Mouse (Mus musculus) hindbrain, embryonic 11.5 days (tissue): ENCODE measurements around the gene Coro6. TPM values are rescaled to one million over a fixed set of nuclear protein-coding genes. Genes with fewer than 3 reads are reported as not detected.

Experiments used
- ATAC-seq: fragments of 200-750 bp; cut with Nextera tagmentation; 2 replicates; pipeline ENCODE4 v1.8.0; 2017; ENCODE audit warnings: mild to moderate bottlenecking, moderate TSS enrichment, moderate library complexity; ENCODE audit not compliant: low FRiP score
- DNase-seq: peaks from one replicate; pipeline ENCODE4 v3.0.0-alpha.2; 2015; ENCODE audit warnings: low spot score
- H3K27ac ChIP-seq: fragments of 300-500 bp; sonication (generic); 2 replicates; pipeline ENCODE4 v1.5.1; 2014; ENCODE audit warnings: mild to moderate bottlenecking, low read depth, low read length
- H3K27me3 ChIP-seq: fragments of 300-500 bp; sonication (generic); 2 replicates; pipeline ENCODE4 v1.6.1; 2014; ENCODE audit warnings: mild to moderate bottlenecking, low read length, moderate library complexity, mixed read lengths; ENCODE audit not compliant: control insufficient read depth, insufficient read depth
- H3K36me3 ChIP-seq: fragments of 300-500 bp; sonication (generic); 2 replicates; pipeline ENCODE4 v1.6.1; 2014; ENCODE audit warnings: mild to moderate bottlenecking, low read length, moderate library complexity, mixed read lengths; ENCODE audit not compliant: control insufficient read depth, insufficient read depth
- H3K4me1 ChIP-seq: fragments of 300-500 bp; sonication (generic); replicated peaks from 2 replicates; pipeline ENCODE4 v1.6.1; 2014; ENCODE audit warnings: low read length, mixed read lengths; ENCODE audit not compliant: control insufficient read depth, insufficient read depth
- H3K4me2 ChIP-seq: fragments of 300-500 bp; sonication (generic); replicated peaks from 2 replicates; pipeline ENCODE4 v1.6.1; 2014; ENCODE audit warnings: mild to moderate bottlenecking, low read depth, low read length
- H3K4me3 ChIP-seq: fragments of 300-500 bp; sonication (generic); 2 replicates; pipeline ENCODE4 v1.5.1; 2014; ENCODE audit warnings: low read depth, low read length
- H3K9ac ChIP-seq: fragments of 300-500 bp; sonication (generic); 2 replicates; pipeline ENCODE4 v1.6.1; 2014; ENCODE audit warnings: low read depth, low read length
- H3K9me3 ChIP-seq: fragments of 300-500 bp; sonication (generic); 2 replicates; pipeline ENCODE4 v1.6.1; 2016; ENCODE audit warnings: low read length; ENCODE audit not compliant: control insufficient read depth
- WGBS: fragments of 180-500 bp; shearing (Covaris S2); extraction: QIAGEN DNeasy Blood & Tissue Kit; methylation state at CpG from one replicate; pipeline ENCODE4 v1.1.7; 2014; 5-methylcytosine and 5-hydroxymethylcytosine counted together
- polyA plus RNA-seq: library from polyadenylated mRNA; unstranded; fragments of >200 nt; fragmentation: Nextera tagmentation; extraction: Ambion mirVana; gene quantifications from 2 replicates; pipeline ENCODE4 v1.2.1, GENCODE M21; 2014

Gene Coro6
- polyA plus RNA-seq, 1 experiment from 2014 or later: 0.14 TPM

DNA sequence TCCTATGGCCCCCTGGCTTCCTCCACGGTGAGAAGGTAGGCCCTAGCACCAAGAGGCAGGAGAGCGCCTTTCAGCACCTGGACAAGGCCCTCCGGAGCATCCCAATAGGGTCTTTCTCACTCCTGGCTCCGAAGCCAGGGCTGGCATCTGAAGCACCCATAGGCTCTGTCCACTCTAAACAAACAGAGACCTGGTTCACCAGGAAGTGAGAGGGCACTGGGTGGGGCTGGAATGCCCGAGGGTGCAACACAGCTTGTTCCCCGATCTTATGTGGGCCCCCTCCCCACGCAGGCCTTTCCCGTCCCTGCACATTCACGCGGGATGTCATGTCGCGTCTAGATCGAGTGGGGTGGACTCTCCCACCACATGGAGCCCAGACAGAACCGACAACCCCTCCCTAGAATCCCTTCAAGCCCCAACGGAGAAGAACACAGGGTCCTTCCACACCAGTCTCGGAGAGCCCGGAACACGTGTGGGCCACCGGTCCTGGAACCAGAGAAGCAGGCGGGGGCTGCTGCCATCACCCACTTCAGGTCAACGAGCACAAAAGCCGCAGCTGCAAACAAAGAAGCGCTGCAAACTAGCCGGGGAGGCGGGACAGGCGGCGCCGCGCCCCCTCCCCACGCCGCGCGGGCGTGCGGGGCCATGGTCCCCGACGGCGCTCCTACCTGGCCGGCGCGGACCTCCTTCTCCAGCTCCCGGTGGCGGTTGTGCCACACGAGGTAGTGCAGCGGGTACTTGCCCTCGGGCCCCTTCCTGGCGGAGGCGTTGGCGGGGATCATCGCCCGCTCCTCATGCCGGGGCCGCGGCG, 26.8 kb downstream of the Coro6 start:
- WGBS: 3% methylated on average over 44 of the region's 55 CpGs
- ATAC-seq: no peak
- no peaks in the 10 kb centered on the region for H3K27me3 ChIP-seq

DNA sequence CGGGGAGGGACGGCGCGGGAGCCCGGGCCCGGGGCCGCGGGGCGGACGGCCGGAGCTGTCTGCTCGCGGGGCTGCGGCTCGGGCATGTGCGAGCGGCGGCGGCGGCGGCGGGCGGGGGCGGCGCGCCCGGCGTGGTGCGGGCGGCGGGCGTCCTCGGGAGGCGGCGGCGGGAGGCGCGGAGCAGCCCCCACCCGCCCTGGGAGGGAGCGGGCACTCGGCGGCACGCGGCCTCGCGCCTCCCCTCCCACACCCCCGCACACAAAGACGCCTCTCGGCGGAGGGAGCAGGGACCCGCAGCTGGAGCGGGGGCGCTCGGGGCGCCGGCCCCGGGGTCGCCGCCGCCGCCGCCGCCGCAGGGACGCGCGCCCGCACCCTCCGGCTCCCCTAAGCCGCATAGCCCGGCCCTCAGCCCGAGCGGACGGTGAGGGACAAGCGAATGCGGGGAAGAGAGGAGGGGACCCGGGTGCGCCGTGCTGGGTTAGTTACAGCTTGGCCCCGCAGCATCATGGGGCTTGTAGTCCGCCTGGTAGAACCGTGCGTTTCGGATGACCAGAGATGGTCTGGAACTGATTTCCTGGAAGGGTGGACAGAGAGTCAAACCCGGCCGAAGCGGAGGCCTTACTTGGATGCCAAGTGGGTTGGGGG, 27.5 kb downstream of the Coro6 start, which contains the start of gene Ankrd13b:
Gene Ankrd13b, minus strand, starts transcription at position 88 of the 645 bp plus-strand sequence.
- Histone ChIP-seq H3K27me3 (no peaks in the 10 kb centered on the region), H3K4me2 (peak within 1 kb of the TSS; percentile 82), H3K4me1 (peaks cover 26% of the 10 kb centered on the region), H3K27ac (peak within 1 kb of the TSS; percentile 86), H3K9me3 (no peaks in the 10 kb centered on the region), H3K4me3 (peak within 1 kb of the TSS; percentile 90), H3K9ac (peak within 1 kb of the TSS; percentile 93), H3K36me3 (no peaks in the 10 kb centered on the region)
- ATAC-seq (peak; percentile 60), DNase-seq (peak; percentile 86)
- WGBS: under 1% methylated on average over 25 of the region's 87 CpGs

More for the DNA sequence above, 26.8 kb downstream of the Coro6 start:
- Histone ChIP-seq H3K9ac (peak overlapping the region; percentile 93), H3K4me2 (peak overlapping the region; percentile 82), H3K36me3 (no peaks in the 10 kb centered on the region), H3K4me3 (peak overlapping the region; percentile 90), H3K4me1 (peaks cover 26% of the 10 kb centered on the region), H3K9me3 (no peaks in the 10 kb centered on the region), H3K27ac (peak overlapping the region; percentile 86; the same call in 1 of the 2 replicates)
- peak; percentile 58 for DNase-seq

DNA sequence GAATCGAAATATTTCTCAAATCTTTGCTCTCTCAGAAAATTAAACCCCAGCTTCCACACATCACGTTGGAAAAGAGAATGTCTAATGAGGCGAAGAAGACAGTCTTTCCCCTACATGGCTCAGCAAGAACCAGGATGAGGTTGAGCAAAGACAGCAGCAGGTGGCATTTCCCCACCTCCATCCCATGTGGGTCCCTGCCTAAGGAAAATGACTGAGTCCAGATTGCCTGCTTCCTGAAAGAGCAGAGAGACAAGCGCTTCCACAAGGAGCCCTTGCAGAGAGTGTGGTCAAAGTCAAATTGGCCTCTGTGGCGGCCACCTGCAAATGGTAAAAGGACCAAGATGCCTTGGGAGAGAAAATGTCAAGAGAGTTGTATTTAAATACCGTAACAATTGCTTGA, 28.2 kb downstream of the Coro6 start:
- Histone ChIP-seq H3K9me3 (no peaks in the 10 kb centered on the region), H3K4me3 (peak overlapping the region; percentile 90), H3K27ac (peak overlapping the region; percentile 86; the same call in 1 of the 2 replicates), H3K9ac (peak overlapping the region; percentile 93), H3K36me3 (no peaks in the 10 kb centered on the region), H3K4me1 (peaks cover 31% of the 10 kb centered on the region), H3K4me2 (peak overlapping the region; percentile 82; the same call in 1 of the 2 replicates), H3K27me3 (no peaks in the 10 kb centered on the region)
- 68% methylated on average over 6 of the region's 6 CpGs for WGBS
- no peak for ATAC-seq
- DNase-seq: no peak

DNA sequence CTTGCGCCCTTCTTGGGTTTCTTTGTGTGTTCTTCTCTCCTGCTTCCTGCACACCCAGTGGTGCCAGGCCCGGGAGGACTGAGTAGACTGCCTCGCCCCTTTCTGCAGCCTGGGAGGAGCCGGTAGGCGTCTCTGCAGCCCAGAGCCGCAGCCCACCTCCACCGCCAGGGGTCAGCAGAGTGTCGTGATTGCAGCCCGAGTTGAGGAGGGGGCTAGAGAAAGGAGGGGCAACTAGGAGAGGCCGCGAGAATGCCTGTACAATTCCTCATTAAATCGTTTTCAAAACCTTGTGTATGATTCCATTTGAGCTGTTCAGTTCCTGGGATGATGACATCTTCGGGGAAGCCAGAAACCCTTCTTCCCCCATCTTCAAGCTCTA, 28.9 kb downstream of the Coro6 start:
- ATAC-seq (peak; percentile 75), DNase-seq (peak; percentile 99)
- H3K9ac ChIP-seq: peak overlapping the region; percentile 49
- WGBS: 1% methylated on average over 13 of the region's 13 CpGs
- peaks cover 30% of the 10 kb centered on the region for H3K4me1 ChIP-seq
- H3K9me3 ChIP-seq: no peaks in the 10 kb centered on the region
- peak overlapping the region; percentile 74 for H3K4me3 ChIP-seq
- no peaks in the 10 kb centered on the region for H3K27me3 ChIP-seq
- H3K27ac ChIP-seq: peak overlapping the region; percentile 85
- no peaks in the 10 kb centered on the region for H3K36me3 ChIP-seq
- H3K4me2 ChIP-seq: peak overlapping the region; percentile 77

DNA sequence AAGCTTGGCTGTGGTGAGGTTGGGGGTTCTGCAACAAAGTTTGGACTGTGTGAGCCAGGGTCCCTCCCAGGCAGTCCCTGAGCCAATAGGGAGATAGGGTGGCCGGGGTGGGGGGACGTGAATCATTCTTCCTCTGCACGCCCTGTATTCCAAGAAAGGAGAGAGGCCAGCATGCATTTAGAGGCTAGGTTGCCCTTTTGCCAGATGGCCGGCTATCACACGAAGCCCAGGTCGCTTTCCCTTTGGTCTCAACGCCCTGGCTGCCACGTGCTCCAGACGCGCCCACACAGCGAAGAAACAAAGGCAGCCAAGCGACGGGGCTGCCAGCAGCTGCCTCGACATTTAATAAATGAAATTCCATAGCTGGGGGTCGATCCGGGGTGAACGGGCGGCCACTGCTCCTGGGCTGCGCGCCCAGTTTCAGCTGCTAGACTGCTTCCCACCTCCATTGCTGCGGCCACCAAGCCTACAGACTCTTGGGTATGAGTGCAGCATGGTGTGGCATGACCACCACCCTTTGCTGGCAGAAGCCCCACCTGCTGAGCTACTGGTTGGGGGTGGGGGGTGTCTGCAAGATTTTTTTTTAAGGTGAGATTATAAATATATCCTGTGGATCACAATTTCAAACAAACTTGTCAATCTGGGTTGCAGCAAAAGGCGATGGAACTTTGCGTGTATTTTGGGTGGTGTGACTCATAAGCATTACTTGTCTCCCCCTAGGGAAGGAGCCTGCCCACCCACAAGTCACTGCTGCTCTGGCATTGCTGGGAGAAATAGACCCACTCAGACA, 29.5 kb downstream of the Coro6 start:
- peak overlapping the region; percentile 74 for H3K4me3 ChIP-seq
- no peaks in the 10 kb centered on the region for H3K36me3 ChIP-seq
- WGBS: under 1% methylated on average over 23 of the region's 23 CpGs
- H3K4me2 ChIP-seq: peak overlapping the region; percentile 77
- DNase-seq (peak; percentile 45), ATAC-seq (peak; percentile 69)
- H3K27ac ChIP-seq: peak overlapping the region; percentile 85
- H3K4me1 ChIP-seq: peaks cover 27% of the 10 kb centered on the region
- no peaks in the 10 kb centered on the region for H3K27me3 ChIP-seq
- H3K9me3 ChIP-seq: no peaks in the 10 kb centered on the region
- H3K9ac ChIP-seq: peak overlapping the region; percentile 93

DNA sequence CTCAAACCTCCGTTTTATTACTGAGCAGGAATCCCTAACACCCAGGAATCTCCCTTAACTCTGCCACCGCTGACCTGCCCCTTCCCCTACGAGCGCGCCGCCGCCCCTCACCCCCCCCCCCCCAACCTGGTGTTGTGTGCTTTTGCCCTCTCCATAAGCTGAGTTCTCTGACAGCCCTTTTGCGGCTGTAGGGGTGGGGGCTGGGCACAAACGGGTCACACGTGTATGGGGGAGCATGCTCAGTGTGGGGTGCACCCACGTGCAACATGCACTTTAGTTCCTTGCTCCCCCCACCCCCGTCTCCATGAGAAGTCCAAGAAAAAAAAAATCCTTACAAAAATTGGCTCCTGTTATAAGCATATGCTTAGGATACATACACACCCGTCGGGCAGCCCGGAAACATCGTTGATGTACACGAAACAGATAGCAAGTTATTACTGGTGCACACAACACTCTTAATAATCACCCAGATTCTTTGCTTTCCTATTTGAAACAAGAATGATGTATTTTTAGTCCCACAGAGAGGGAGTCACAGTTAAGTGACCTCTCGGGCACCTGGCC, 30.2 kb downstream of the Coro6 start:
- Histone ChIP-seq H3K27me3 (no peaks in the 10 kb centered on the region), H3K9ac (peak overlapping the region; percentile 93), H3K27ac (peak overlapping the region; percentile 88), H3K36me3 (no peaks in the 10 kb centered on the region), H3K4me2 (peak overlapping the region; percentile 77), H3K4me3 (peak overlapping the region; percentile 74), H3K4me1 (peaks cover 30% of the 10 kb centered on the region), H3K9me3 (no peaks in the 10 kb centered on the region)
- DNase-seq: no peak
- under 1% methylated on average over 14 of the region's 18 CpGs for WGBS
- ATAC-seq: no peak

DNA sequence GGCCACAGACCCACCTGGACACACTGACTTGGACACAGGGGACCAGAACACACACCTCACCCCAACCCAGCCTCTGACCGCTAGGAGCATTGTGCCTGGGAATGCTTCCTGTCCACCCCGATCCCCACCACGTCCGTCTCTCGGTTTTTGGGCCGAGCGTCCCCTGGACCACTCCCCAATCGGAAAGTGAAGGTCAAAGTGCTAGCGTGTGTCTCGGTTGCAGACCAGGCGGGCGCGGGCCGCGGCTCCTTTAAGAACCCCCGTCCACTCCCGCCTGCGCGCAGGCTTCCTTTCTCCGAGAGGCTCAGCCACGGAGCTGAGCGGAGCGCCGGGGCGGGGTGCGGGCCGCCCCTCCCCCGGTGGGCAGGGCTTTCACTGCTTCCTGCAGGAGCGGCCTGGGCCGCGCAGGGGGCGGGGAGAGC, 30.7 kb downstream of the Coro6 start:
- under 1% methylated on average over 18 of the region's 32 CpGs for WGBS
- Histone ChIP-seq H3K4me2 (peak overlapping the region; percentile 77), H3K9ac (peak overlapping the region; percentile 93), H3K4me3 (peak overlapping the region; percentile 74), H3K27ac (peak overlapping the region; percentile 88), H3K36me3 (no peaks in the 10 kb centered on the region), H3K27me3 (no peaks in the 10 kb centered on the region), H3K4me1 (peaks cover 26% of the 10 kb centered on the region), H3K9me3 (no peaks in the 10 kb centered on the region)
- ATAC-seq (peak; percentile 46), DNase-seq (peak; percentile 93)
